Mouse (Mus musculus) myocyte (in vitro differentiated cells): ENCODE data around the gene St6galnac1. TPM values are rescaled to one million over a fixed set of nuclear protein-coding genes. Genes with fewer than 3 reads are reported as not detected.

ENCODE experiments used
- H3K27me3 ChIP-seq: one replicate; pipeline ENCODE4 v1.6.1; 2011; ENCODE audit not compliant: control insufficient read depth, insufficient read depth, insufficient read length
- H3K36me3 ChIP-seq: one replicate; pipeline ENCODE4 v1.6.1; 2011; ENCODE audit not compliant: control insufficient read depth, insufficient read depth
- H3K4me2 ChIP-seq: one replicate; pipeline ENCODE4 v1.6.1; 2011; ENCODE audit warnings: low read depth, control low read depth
- H3K4me3 ChIP-seq: one replicate; pipeline ENCODE4 v1.5.1; 2011; ENCODE audit warnings: mild to moderate bottlenecking, control low read depth, moderate library complexity
- H3K79me2 ChIP-seq: one replicate; pipeline ENCODE4 v1.6.1; 2011; ENCODE audit not compliant: control insufficient read depth, insufficient read depth
- H3ac ChIP-seq: one replicate; pipeline ENCODE4 v1.6.1; 2011; ENCODE audit not compliant: control insufficient read depth, insufficient read length
- CEBPB ChIP-seq: IDR thresholded peaks from 2 replicates; pipeline ENCODE4 v1.6.1; 2011; ENCODE audit warnings: mild to moderate bottlenecking, moderate library complexity; ENCODE audit not compliant: poor library complexity, insufficient read depth, severe bottlenecking
- E2F4 ChIP-seq: IDR thresholded peaks from one replicate; pipeline ENCODE4 v1.6.1; 2011; ENCODE audit warnings: mild to moderate bottlenecking, control low read depth, moderate library complexity; ENCODE audit not compliant: insufficient read depth
- MAX ChIP-seq: IDR thresholded peaks from one replicate; pipeline ENCODE4 v1.6.1; 2011; ENCODE audit warnings: low read depth, mild to moderate bottlenecking, control low read depth
- MYOD1 ChIP-seq, 3 experiments: IDR thresholded peaks; one replicate each; pipeline ENCODE4 v1.6.1; 2011; ENCODE audit warnings: control low read depth in 2 of 3, low read depth in 2 of 3, mild to moderate bottlenecking in 2 of 3, moderate library complexity in 1 of 3; ENCODE audit not compliant: insufficient read length in 2 of 3, control insufficient read depth in 1 of 3
- MYOG ChIP-seq, 3 experiments: IDR thresholded peaks; one replicate each; pipeline ENCODE4 v1.6.1; 2011; ENCODE audit warnings: control low read depth in 2 of 3, low read depth in 2 of 3, mild to moderate bottlenecking in 2 of 3; ENCODE audit not compliant: insufficient read length in 2 of 3, control insufficient read depth in 1 of 3, insufficient read depth in 1 of 3
- POLR2A ChIP-seq: IDR thresholded peaks from one replicate; pipeline ENCODE4 v1.6.1; 2011; ENCODE audit warnings: low read depth, mild to moderate bottlenecking, control low read depth, moderate library complexity; ENCODE audit not compliant: insufficient read length
- POLR2AphosphoS2 ChIP-seq: IDR thresholded peaks from one replicate; pipeline ENCODE4 v1.6.1; 2011; ENCODE audit warnings: low read depth, control low read depth; ENCODE audit not compliant: insufficient read length
- REST ChIP-seq: IDR thresholded peaks from one replicate; pipeline ENCODE4 v1.6.1; 2011; ENCODE audit warnings: mild to moderate bottlenecking, control low read depth, moderate library complexity; ENCODE audit not compliant: insufficient read depth, insufficient read length
- SRF ChIP-seq: IDR thresholded peaks from one replicate; pipeline ENCODE4 v1.6.1; 2011; ENCODE audit warnings: low read depth; ENCODE audit not compliant: control insufficient read depth, insufficient read length
- TCF12 ChIP-seq: IDR thresholded peaks from one replicate; pipeline ENCODE4 v1.6.1; 2011; ENCODE audit warnings: mild to moderate bottlenecking, control low read depth; ENCODE audit not compliant: poor library complexity, insufficient read depth, severe bottlenecking
- TCF3 ChIP-seq: IDR thresholded peaks from one replicate; pipeline ENCODE4 v1.6.1; 2011; ENCODE audit warnings: low read depth, control low read depth; ENCODE audit not compliant: insufficient read length
- USF1 ChIP-seq: IDR thresholded peaks from one replicate; pipeline ENCODE4 v1.6.1; 2011; ENCODE audit warnings: low read depth, mild to moderate bottlenecking, control low read depth, moderate library complexity
- polyA plus RNA-seq: library from polyadenylated mRNA; unstranded; fragments of >200 nt; fragmentation: generic; extraction: Trizol; gene quantifications from one replicate; pipeline ENCODE4 v1.2.1, GENCODE M21; 2012; ENCODE audit warnings: missing spikeins

St6galnac1 gene
- polyA plus RNA-seq, 1 experiment = not detected

DNA sequence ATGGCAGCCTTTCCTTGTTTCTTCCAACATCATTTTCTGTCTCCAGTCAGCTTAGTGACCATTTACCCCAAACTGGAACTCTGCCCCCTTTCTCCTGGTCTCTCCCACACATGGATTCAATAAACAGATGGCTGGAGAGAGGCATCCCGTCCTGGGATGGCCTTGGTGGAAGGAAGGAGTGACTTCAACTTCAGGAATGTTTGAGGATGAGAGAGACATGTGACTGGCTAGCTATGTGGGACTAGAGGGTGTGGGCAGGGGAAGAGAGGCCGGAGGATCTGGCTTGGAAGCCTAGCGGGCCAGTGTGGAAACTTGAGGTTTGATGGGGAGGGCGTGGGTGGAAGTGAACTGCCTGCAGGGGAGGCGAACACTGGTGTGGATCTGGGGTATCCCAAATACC is 41.5 kb upstream of the St6galnac1 start:
- Histone ChIP-seq H3ac (no peak overlapping the region), H3K36me3 (no peaks in the 10 kb centered on the region), H3K27me3 (no peaks in the 10 kb centered on the region), H3K4me3 (no peak overlapping the region), H3K79me2 (peaks cover 60% of the 10 kb centered on the region), H3K4me2 (peak overlapping the region; percentile 73)
- TF ChIP-seq TCF3 (no peak), POLR2AphosphoS2 (peak; percentile 11), MAX (peak; percentile 45), REST (no peak), MYOG (IDR thresholded peaks at IDR 0.05; ENCODE audit: control insufficient read depth in 1 of 3, insufficient read depth in 1 of 3, insufficient read length in 2 of 3, low read depth in 2 of 3) (peak in 1 of 3 experiments; percentile 34), POLR2A (peak; percentile 26), TCF12 (no peak), USF1 (peak; percentile 94), CEBPB (no peak), MYOD1 (IDR thresholded peaks at IDR 0.05; ENCODE audit: control insufficient read depth in 1 of 3, insufficient read length in 2 of 3, low read depth in 2 of 3) (peak in 1 of 3 experiments; percentile 56), E2F4 (no peak), SRF (no peak)

DNA sequence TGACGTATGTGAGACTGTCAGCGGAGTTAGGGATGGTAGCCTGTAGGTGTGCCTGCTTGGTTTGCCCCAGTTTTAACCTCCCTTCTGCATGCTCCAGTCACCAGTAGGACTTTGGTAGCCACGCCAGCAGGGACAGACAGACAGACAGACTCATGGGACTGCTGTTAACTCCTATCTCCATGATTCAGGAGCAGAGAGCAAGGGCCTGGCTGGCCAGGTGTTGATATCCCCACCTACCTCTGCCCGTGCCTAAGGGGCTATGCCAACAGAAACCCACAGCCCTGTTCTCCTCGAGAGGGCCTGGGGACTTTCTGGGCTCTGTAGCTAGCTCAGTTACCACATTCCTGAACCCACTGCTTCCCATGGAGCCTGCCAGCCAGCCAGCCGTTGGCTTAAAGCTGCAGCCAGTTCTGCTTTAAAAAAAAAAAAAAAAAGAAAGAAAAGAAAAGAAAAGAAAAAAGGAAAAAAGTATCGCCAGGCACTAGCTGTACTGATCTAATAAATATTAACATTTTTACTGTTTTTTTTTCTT is 39.6 kb upstream of the St6galnac1 start:
- H3K79me2 ChIP-seq = peaks cover 46% of the 10 kb centered on the region
- H3K4me3 ChIP-seq = no peak overlapping the region
- no peak overlapping the region for H3ac ChIP-seq
- H3K27me3 ChIP-seq = no peaks in the 10 kb centered on the region
- peaks cover 10% of the 10 kb centered on the region for H3K36me3 ChIP-seq
- peak overlapping the region; percentile 70 for H3K4me2 ChIP-seq
- no peak for TF ChIP-seq USF1
- no peak for TF ChIP-seq TCF3
- TF ChIP-seq MYOD1 (IDR thresholded peaks at IDR 0.05; ENCODE audit: control insufficient read depth in 1 of 3, insufficient read length in 2 of 3, low read depth in 2 of 3) = no peak
- peak; percentile 29 for TF ChIP-seq POLR2A
- no peak for TF ChIP-seq E2F4
- TF ChIP-seq TCF12 = no peak
- TF ChIP-seq MAX = no peak
- TF ChIP-seq SRF = no peak
- TF ChIP-seq CEBPB = no peak
- peak; percentile 21 for TF ChIP-seq POLR2AphosphoS2
- no peak for TF ChIP-seq MYOG (IDR thresholded peaks at IDR 0.05; ENCODE audit: control insufficient read depth in 1 of 3, insufficient read depth in 1 of 3, insufficient read length in 2 of 3, low read depth in 2 of 3)
- TF ChIP-seq REST = no peak

DNA sequence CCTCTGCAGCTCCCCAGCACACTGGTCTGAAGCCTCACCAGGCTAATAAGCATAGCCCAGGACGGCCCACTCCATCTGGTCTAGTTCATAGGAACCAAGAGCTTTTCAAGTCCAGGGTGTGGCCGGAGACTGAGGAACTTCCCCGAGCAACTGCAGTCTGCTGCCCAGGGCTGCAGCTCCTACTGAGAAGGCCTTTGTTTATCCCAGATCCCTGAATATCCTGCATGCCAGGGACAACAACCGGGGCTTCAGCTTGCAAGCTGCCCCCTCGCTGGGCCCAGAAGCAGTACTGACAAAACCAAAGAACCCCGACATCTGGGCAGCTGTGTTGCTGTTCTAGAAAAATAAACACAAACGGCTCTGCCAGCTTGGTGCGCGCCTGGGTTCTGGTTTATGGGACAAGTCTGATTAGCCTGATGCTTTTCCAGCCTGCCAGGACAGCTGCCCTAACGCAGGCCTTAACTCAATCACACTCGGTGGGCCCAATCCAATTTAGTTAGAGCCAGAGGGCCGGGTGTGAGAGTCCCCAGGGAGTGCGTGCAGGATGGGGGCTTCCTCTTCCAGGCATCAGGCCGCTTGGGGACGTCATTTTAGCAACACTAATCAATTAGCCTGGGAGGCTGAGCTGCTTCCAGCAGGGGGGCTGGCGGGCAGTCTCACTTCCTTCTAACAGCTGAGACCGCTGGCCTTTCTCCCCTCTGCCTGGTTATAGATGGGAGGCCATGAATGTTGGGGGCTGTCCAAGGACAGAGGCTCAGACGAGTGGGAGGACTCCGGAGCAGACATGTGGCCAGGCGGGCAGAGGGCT is 39.0 kb upstream of the St6galnac1 start:
- Histone ChIP-seq H3K4me2 (peak overlapping the region; percentile 70), H3K79me2 (peaks cover 39% of the 10 kb centered on the region), H3ac (no peak overlapping the region), H3K27me3 (no peaks in the 10 kb centered on the region), H3K36me3 (peaks cover 11% of the 10 kb centered on the region), H3K4me3 (no peak overlapping the region)
- TF ChIP-seq POLR2A (no peak), SRF (peak; percentile 8), TCF12 (no peak), MYOD1 (IDR thresholded peaks at IDR 0.05; ENCODE audit: control insufficient read depth in 1 of 3, insufficient read length in 2 of 3, low read depth in 2 of 3) (peak in 2 of 3 experiments; percentile 12 to 52), CEBPB (no peak), MYOG (IDR thresholded peaks at IDR 0.05; ENCODE audit: control insufficient read depth in 1 of 3, insufficient read depth in 1 of 3, insufficient read length in 2 of 3, low read depth in 2 of 3) (no peak)

DNA sequence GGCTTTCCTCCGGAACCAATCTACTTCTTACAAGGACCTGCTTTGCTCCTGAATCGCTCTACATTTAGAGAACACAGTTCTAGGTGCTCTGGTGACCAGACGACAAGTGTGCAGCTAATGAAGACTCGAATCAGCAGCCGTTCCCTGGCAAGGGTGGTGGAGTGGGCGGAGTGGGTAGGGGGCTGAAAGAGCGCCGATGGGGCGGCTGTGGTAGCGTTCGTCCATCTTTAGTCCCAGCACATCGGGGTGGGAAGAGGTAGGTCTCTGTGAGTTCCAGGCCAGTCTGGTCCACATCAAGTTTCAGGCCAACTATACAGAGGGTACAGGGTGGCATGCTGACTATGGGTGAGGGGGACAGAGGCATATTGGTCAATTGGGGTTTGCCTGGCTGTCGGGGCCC is 38.3 kb upstream of the St6galnac1 start:
- no peak for TF ChIP-seq MYOD1 (IDR thresholded peaks at IDR 0.05; ENCODE audit: control insufficient read depth in 1 of 3, insufficient read length in 2 of 3, low read depth in 2 of 3)
- TF ChIP-seq POLR2AphosphoS2 = no peak
- TF ChIP-seq REST = no peak
- no peak for TF ChIP-seq USF1
- Histone ChIP-seq H3K27me3 (no peaks in the 10 kb centered on the region), H3K36me3 (peaks cover 11% of the 10 kb centered on the region), H3K4me3 (no peak overlapping the region), H3K79me2 (peaks cover 32% of the 10 kb centered on the region), H3ac (no peak overlapping the region), H3K4me2 (peak overlapping the region; percentile 16)

DNA sequence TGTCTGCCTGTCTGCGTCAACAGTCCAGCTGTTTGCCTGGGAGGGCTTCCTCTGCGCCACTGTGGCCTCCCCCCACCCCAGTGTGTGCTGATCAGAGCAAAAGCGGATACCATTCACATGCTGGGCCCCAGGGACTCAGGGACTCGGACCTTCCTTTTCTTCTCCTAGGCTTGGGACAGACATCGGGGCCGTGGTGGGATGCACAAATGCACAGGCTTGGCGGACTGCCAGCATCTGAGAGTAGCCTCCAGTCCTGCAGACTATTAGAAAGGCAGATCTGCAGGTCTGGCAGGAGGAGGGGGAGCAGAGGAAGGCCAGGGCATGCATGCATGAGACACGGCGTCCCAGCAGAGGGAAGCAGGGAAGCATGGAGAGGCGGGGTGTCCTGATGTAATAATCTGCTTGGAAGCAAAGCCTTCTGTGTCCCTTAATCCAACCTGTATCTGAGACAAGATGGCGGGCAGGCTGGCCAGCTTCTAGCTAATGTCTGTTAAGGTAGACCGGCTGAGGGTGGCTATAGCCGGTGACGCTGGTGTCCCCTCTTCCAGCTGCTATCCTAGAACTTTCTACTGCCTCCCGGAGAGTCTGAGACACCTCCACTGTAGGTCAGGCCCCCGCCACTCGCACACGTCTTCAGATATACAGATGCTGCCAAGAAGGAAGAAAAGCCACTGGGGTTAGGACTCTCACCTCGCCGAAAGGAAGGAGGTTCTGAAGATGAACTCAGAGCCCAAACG is 37.7 kb upstream of the St6galnac1 start:
- Histone ChIP-seq H3K4me3 (no peak overlapping the region), H3K36me3 (peaks cover 11% of the 10 kb centered on the region), H3K79me2 (peaks cover 26% of the 10 kb centered on the region), H3K4me2 (no peak overlapping the region), H3K27me3 (no peaks in the 10 kb centered on the region), H3ac (no peak overlapping the region)
- TF ChIP-seq SRF = no peak
- TF ChIP-seq MYOD1 (IDR thresholded peaks at IDR 0.05; ENCODE audit: control insufficient read depth in 1 of 3, insufficient read length in 2 of 3, low read depth in 2 of 3) = no peak
- TF ChIP-seq POLR2A = no peak
